Mouse (Mus musculus): ENCODE measurements at regions not wholly inside any gene's neighbourhood (a gene's known extent, or its start where the extent isn't known, plus 50 kb on each side); places are given as distances from the start of the nearest gene placed in this dataset.

- no peak for DNase-seq (ENCODE audit: low spot score in 2 of 2)
Measured at GRCm38 (mm10) chr7:67429008-67429873, 56.6 kb upstream of the Mef2a start.

- no peak for DNase-seq (ENCODE audit: low spot score in 2 of 2)
Measured at GRCm38 (mm10) chr7:67428388-67428787, 55.7 kb upstream of the Mef2a start.

GRCm38 (mm10) chr7:67426076-67426475, 53.4 kb upstream of the Mef2a start:
- no peak for DNase-seq (ENCODE audit: low spot score in 2 of 2)

- DNase-seq (ENCODE audit: low spot score in 2 of 2), result peak; percentile 36 to 54
Measured at GRCm38 (mm10) chr7:67425581-67425980, 52.9 kb upstream of the Mef2a start.

GRCm38 (mm10) chr7:67424810-67425485, 52.3 kb upstream of the Mef2a start:
- DNase-seq (ENCODE audit: low spot score in 2 of 2), result peak in 1 of 2 experiments; percentile 38

Measured in natural killer cell, adult 2 months (primary cell).